Mouse (Mus musculus) neural tube, embryonic 14.5 days (tissue): Measurements from ENCODE around the gene Hsd3b4. TPM values are rescaled to one million over a fixed set of nuclear protein-coding genes. Genes with fewer than 3 reads are reported as not detected.
"Not testable (repeated sequence)": the region's sequence is repeated elsewhere in the genome, so short reads cannot be mapped to it uniquely, and the experiment has no call there.

Source experiments
- ATAC-seq: fragments of 200-750 bp; cut with Nextera tagmentation; 2 replicates; pipeline ENCODE4 v1.8.0; 2017; ENCODE audit warnings: low read depth, mild to moderate bottlenecking, moderate TSS enrichment, moderate library complexity
- H3K27ac ChIP-seq: fragments of 300-500 bp; sonication (generic); 2 replicates; pipeline ENCODE4 v1.5.1; 2014; ENCODE audit warnings: low read depth, mild to moderate bottlenecking, control low read depth, low read length, moderate library complexity, mixed read lengths
- H3K27me3 ChIP-seq: fragments of 300-500 bp; sonication (generic); 2 replicates; pipeline ENCODE4 v1.6.1; 2014; ENCODE audit warnings: low read length; ENCODE audit not compliant: control insufficient read depth, insufficient read depth
- H3K36me3 ChIP-seq: fragments of 300-500 bp; sonication (generic); 2 replicates; pipeline ENCODE4 v1.6.1; 2014; ENCODE audit warnings: low read length, mixed read lengths; ENCODE audit not compliant: control insufficient read depth, insufficient read depth
- H3K4me1 ChIP-seq: fragments of 300-500 bp; sonication (generic); 2 replicates; pipeline ENCODE4 v1.6.1; 2014; ENCODE audit warnings: low read length; ENCODE audit not compliant: control insufficient read depth, insufficient read depth
- H3K4me2 ChIP-seq: fragments of 300-500 bp; sonication (generic); 2 replicates; pipeline ENCODE4 v1.6.1; 2014; ENCODE audit warnings: mild to moderate bottlenecking, low read depth, low read length, control low read depth
- H3K4me3 ChIP-seq: fragments of 300-500 bp; sonication (generic); 2 replicates; pipeline ENCODE4 v1.5.1; 2014; ENCODE audit warnings: low read depth, low read length, control low read depth, mixed read lengths
- H3K9ac ChIP-seq: fragments of 300-500 bp; sonication (generic); replicated peaks from 2 replicates; pipeline ENCODE4 v1.6.1; 2014; ENCODE audit warnings: low read depth, mild to moderate bottlenecking, control low read depth, low read length, mixed read lengths
- H3K9me3 ChIP-seq: fragments of 300-500 bp; sonication (generic); 2 replicates; pipeline ENCODE4 v1.6.1; 2016; ENCODE audit warnings: low read length; ENCODE audit not compliant: control insufficient read depth
- WGBS: fragments of 180-500 bp; shearing (Covaris S2); extraction: QIAGEN DNeasy Blood & Tissue Kit; methylation state at CpG from one replicate; pipeline ENCODE4 v1.1.7; 2014; 5-methylcytosine and 5-hydroxymethylcytosine counted together
- polyA plus RNA-seq: library from polyadenylated mRNA; unstranded; fragments of >200 nt; fragmentation: Nextera tagmentation; extraction: Ambion mirVana; gene quantifications from 2 replicates; pipeline ENCODE4 v1.2.1, GENCODE M21; 2014

Gene Hsd3b4
- not detected in 2 replicates for polyA plus RNA-seq

DNA sequence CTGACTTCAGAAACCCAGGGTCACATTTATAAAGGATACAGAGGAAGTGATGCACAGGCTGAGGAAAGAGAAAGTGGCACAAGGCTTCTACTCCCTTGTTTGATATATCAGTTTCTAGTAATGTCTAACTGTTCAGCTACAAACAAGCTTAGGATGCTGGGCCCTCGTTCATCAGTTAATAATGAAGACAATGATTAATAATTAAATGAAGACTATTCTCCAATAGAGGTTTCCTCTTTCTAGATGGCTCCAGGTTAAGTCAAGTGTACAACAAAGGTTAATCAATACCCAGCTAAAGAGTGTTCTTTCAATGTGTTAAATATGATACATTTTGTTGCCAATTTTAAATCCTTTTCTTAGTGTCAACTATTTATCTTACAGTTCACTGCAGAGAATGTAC is at the start of gene Hsd3b4:
Gene Hsd3b4 (minus strand): TSS at position 101 of the 400 bp plus-strand sequence.
- H3K36me3 ChIP-seq, H3K9me3 ChIP-seq, H3K9ac ChIP-seq, H3K4me3 ChIP-seq, H3K27ac ChIP-seq, H3K4me2 ChIP-seq, H3K27me3 ChIP-seq, H3K4me1 ChIP-seq, ATAC-seq: not testable (repeated sequence)
- no CpG with 5 or more reads among the region's 1 CpGs for WGBS

DNA sequence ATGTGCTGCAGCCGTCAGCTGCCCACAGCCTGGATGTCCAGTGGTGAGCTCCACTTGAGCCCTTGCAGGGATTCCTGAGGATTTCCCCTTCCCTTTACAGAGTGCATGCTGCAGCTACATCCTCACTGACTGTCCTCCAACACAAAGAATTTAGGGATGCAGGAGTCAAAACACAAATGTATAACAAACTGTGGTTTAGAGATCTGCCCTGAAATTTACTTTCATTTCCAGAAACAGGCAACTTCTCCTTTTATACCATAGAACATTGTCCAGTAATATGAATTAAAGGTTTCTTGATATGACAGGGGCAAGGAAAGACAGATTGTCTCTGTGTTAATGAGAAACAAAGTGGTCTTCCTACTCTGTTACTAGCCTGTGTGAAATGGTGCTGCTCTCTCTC is 40.5 kb upstream of the Hsd3b4 start:
- H3K9ac ChIP-seq, H3K36me3 ChIP-seq, ATAC-seq, H3K4me1 ChIP-seq, H3K27ac ChIP-seq, H3K4me3 ChIP-seq, H3K9me3 ChIP-seq, H3K4me2 ChIP-seq, H3K27me3 ChIP-seq: not testable (repeated sequence)
- no CpG with 5 or more reads among the region's 1 CpGs for WGBS

DNA sequence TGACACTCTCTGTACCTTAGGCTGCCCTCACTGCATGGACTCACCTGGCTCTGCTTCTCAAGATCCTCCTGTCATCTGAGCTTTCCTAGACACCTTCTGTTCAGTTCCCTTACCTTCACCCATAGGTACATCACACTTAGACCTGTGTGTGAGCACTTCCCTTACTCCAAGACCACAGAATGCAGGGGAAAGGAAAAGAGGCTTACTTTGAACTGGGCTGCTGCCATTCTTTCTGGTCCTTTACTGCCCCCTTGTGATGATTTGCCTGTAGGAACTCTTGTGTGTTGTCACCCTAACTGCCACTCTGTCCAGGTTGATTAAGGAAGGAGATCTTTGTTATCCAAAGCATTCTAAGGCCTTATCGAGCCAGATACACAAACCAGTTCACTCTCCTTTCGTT is 39.9 kb upstream of the Hsd3b4 start:
- not testable (repeated sequence) for H3K9ac ChIP-seq, H3K4me3 ChIP-seq, H3K4me1 ChIP-seq, H3K9me3 ChIP-seq, H3K4me2 ChIP-seq, H3K36me3 ChIP-seq, H3K27ac ChIP-seq, H3K27me3 ChIP-seq
- ATAC-seq = peak; percentile 79; the same call in 1 of the 2 replicates
- no CpG with 5 or more reads among the region's 2 CpGs for WGBS

DNA sequence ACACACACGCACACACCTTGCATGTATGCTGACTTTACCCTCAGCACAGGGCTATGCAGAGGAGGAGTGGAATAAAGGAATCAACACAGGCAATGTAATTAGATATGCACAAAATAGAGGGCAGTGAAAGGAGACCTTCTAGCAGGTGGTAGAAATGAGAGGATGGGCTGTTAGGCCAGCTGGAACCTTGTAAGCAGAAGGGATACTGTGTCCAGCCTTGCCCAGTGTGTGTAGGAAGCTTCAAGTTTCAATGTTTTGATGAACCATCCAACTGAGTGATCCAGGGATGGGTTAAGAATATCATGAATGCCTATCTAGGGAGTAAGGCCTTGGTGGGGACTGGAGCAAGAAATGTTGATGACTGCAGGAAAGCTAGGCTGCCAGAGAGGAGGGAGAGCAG is 38.2 kb upstream of the Hsd3b4 start:
- H3K4me3 ChIP-seq, H3K27me3 ChIP-seq: not testable (repeated sequence)
- WGBS = 80% methylated on average over 1 of the region's 1 CpGs

DNA sequence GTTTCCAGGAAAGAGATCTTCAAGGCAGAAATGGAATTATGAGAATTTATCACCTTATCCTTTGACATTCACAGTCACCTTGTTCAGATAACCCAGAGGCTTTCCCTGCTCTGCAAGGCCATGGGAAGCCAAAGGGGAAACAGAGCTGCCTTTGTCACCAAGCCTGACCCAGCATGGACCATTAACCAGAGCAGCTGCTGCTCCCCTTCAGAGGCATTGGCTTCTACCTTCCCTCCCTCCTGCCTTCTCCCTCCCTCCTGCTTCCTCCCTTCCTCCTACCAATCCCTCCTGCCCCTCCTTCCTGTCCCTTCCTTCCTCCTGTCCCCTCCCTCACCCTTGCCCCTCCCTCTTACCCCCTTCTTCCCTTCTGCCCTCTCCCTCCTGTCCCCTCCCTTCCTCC is 37.3 kb upstream of the Hsd3b4 start:
- ATAC-seq, H3K4me3 ChIP-seq, H3K27ac ChIP-seq, H3K4me2 ChIP-seq, H3K4me1 ChIP-seq, H3K9me3 ChIP-seq, H3K27me3 ChIP-seq, H3K36me3 ChIP-seq, H3K9ac ChIP-seq: not testable (repeated sequence)

More for the DNA sequence above, 38.2 kb upstream of the Hsd3b4 start:
- not testable (repeated sequence) for H3K9ac ChIP-seq, H3K4me1 ChIP-seq, ATAC-seq, H3K27ac ChIP-seq, H3K9me3 ChIP-seq, H3K4me2 ChIP-seq, H3K36me3 ChIP-seq

DNA sequence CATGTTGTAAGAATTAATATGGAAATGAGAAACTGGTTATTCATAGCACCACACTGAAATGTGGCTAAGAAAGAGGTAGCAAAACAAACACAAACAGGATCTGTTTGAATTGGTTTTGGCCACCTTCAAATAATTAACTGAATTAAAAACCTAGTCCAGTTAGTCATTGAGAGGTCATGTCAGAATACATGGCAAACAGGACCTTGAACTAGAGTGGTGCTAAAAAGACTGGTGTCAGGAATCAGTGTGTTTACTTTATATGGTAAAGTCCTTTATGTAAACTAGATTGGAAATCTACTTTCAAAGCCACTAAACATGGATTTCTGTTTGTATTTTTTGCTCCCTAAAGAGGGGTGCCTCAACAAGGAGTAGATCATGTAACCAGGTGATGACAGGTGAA is 14.7 kb upstream of the Hsd3b4 start:
- H3K27me3 ChIP-seq, H3K36me3 ChIP-seq, H3K4me2 ChIP-seq, H3K9me3 ChIP-seq, H3K9ac ChIP-seq, H3K4me1 ChIP-seq, H3K27ac ChIP-seq, ATAC-seq, H3K4me3 ChIP-seq: not testable (repeated sequence)

DNA sequence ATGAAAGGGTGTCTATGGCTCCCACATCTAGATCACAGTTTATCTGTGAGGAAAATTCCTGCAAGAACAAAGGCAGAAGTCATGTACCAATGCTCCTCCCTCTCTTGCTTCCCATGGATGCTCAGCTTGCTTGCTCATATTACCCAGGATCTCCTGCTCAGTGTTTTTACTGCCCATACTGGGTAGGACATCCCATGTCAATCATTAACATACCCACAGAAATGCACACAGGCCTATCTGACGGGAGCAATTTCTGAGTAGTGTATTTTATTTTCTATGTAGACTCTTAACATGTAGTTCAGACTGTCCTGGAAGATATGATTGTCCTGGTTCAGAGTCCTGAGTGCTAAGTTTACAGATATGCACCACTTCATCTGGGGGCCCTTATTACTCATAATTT is 14.2 kb upstream of the Hsd3b4 start:
- H3K4me3 ChIP-seq, H3K36me3 ChIP-seq, ATAC-seq, H3K9ac ChIP-seq, H3K4me1 ChIP-seq, H3K27ac ChIP-seq, H3K9me3 ChIP-seq, H3K4me2 ChIP-seq, H3K27me3 ChIP-seq: not testable (repeated sequence)
- WGBS = no CpG with 5 or more reads among the region's 1 CpGs

DNA sequence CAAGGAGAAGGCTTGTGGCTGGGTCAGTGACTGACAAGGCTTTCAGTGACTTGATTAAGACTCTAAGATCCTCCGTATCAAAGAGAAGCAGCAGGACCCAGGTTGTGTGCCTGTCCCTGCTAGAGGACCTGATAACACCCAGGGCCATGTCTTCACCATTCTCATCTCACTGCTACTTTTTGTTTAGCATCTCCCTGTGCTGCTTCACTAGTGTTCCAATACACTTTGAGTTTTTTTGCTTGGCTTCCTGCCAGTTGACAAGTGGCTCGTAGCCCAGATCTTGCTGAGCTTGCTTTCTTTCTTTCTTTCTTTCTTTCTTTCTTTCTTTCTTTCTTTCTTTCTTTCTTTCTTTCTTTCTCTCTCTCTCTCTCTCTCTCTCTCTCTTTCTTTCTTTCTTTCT is 12.5 kb upstream of the Hsd3b4 start:
- not testable (repeated sequence) for H3K36me3 ChIP-seq, ATAC-seq, H3K4me1 ChIP-seq, H3K4me3 ChIP-seq, H3K9ac ChIP-seq, H3K4me2 ChIP-seq, H3K27ac ChIP-seq, H3K27me3 ChIP-seq, H3K9me3 ChIP-seq
- 67% methylated on average over 1 of the region's 2 CpGs for WGBS

DNA sequence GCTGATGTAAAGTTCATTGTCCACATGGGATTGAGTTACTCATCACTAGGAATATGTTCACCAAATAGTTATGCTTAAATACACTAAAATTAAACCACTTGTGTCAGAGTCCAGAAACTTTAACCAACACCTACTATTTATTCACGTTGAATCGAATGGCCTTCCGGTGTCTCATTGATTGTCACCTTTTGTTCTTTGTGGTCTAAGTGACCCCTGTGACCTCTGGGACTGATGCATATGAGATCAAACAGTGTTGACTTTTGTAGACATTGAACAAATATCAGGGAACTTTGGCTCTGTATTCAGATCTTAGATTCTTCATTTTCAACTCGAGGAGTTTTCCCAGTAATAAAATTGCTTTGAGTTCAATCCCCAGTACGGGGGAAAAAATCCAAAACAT is 3.1 kb downstream of the Hsd3b4 start:
- not testable (repeated sequence) for H3K4me3 ChIP-seq, ATAC-seq, H3K27ac ChIP-seq, H3K9ac ChIP-seq, H3K4me1 ChIP-seq, H3K27me3 ChIP-seq, H3K4me2 ChIP-seq, H3K9me3 ChIP-seq, H3K36me3 ChIP-seq
- no CpG with 5 or more reads among the region's 5 CpGs for WGBS

DNA sequence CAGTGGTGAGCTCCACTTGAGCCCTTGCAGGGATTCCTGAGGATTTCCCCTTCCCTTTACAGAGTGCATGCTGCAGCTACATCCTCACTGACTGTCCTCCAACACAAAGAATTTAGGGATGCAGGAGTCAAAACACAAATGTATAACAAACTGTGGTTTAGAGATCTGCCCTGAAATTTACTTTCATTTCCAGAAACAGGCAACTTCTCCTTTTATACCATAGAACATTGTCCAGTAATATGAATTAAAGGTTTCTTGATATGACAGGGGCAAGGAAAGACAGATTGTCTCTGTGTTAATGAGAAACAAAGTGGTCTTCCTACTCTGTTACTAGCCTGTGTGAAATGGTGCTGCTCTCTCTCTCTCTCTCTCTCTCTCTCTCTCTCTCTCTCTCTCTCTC is 12.9 kb downstream of the Hsd3b4 start:
- not testable (repeated sequence) for H3K27me3 ChIP-seq, ATAC-seq, H3K4me2 ChIP-seq, H3K4me1 ChIP-seq, H3K9ac ChIP-seq, H3K9me3 ChIP-seq, H3K36me3 ChIP-seq, H3K27ac ChIP-seq, H3K4me3 ChIP-seq
